Mouse (Mus musculus) ES-E14 (cell line): ENCODE results near the gene Trcg1.

Source experiments
- HCFC1 ChIP-seq: IDR thresholded peaks from 2 replicates; pipeline ENCODE4 v1.6.1; 2012; ENCODE audit warnings: low read length, inconsistent platforms, borderline replicate concordance; ENCODE audit not compliant: insufficient read depth
- ZC3H11A ChIP-seq: IDR thresholded peaks from 2 replicates; pipeline ENCODE4 v1.6.1; 2012; ENCODE audit warnings: low read depth, mild to moderate bottlenecking, inconsistent platforms, low read length, borderline replicate concordance

- TF ChIP-seq HCFC1 (no peak), ZC3H11A (no peak)
These were observed 4.7 kb upstream of the Trcg1 start for GRCm38 (mm10) chr9:57231536-57232255.
